Mouse (Mus musculus): ENCODE data around the gene Cdk18.
"Not testable (repeated sequence)": the region's sequence is repeated elsewhere in the genome, so short reads cannot be mapped to it uniquely, and the experiment has no call there.

Cdk18 gene

DNA sequence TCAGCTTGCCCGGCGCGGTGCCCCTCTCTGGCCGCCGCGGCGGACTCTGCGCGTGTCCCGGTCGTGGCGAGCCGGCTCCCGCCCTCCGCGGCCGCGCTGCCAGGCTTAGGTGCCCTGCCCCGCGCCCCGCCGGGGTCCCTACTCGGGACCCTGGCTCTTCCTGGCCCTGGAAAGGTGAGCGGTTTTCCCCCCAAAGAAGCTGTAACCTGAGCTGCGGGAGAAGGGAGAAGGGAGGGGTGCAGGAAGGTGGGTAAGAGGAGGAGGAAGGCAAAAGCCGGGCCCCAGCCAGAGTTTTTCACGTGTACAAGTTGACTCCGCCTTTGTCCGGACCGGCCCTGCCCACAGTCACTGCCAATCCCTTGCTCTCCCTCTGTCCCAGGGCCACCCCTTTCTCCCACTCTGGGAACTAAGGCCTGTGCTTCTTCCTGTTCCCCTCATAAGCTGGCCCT lies at the start of gene Cdk18:
TSS of gene Cdk18 (minus strand) at position 269 of the 449 bp plus-strand sequence.
- DNase-seq (ENCODE audit: low spot score) = peak; percentile 67

DNA sequence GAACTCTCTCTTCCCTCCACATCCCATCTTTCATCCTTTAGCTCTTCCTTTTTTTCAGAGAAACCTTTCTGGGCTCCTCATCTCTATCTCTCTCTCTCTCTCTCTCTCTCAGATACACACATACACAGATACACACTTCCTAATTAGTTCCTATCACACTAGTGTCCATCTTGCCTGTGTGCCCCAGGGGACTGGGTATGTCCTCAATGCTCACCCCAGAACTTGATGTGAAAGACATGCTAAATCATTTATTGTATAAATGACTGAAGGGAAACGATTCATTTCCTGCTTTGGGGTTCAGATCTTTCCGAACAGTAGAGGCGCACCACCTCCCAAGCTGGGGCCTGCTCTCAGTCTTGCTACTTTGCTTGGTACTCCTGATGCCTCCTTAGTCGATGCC lies 49.7 kb upstream of the Cdk18 start:
- no peak for DNase-seq (ENCODE audit: low spot score)

DNA sequence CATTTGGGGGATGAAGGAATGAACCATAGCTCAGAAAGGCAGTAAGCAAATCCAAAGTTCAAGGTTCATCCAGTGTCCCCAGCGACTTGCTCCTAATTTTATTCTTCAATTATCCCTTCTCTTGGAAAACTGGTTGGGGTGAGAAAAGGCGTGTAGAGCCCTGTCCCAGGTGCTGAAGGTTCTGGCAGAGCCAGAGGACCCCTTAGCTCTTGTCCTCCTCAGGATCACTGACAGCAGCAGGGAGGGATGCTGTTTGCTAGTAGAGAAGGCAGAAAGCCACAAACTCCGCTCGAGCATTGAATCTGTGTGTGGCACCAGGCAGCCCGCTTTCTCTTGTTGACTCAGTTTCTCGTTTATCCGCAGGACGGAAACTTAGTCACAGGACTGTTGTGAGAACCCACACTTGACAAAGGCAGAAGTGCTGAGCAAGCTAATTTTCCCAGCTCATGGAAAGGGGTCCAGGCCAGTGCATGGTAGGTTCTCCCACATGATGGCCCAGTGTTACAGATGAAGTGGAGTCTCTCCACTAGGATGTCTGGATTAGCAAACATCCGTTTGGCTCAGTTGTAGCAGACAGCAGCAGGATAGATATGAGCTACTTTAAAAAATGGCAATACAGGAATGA lies 49.1 kb upstream of the Cdk18 start:
- no peak for DNase-seq (ENCODE audit: low spot score)

DNA sequence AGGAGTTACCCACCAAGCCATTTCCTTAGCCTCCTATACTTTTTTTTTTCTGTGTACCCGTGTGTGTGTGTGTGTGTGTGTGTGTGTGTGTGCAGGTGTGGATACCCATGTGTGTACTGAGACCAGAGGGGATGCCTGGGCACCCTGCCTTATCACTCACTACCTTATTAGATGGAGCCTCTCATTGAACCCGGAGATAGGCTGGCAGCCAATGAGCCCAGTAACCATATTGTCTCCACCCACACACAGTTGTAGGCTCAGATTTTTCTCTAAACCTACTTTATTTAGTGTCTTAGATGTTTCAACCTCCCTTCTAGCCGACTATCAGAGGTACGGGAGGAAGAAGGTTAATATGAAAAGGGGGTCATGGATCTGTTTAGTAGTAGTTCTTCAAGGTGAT lies 46.8 kb upstream of the Cdk18 start:
- DNase-seq (ENCODE audit: low spot score) = no peak

DNA sequence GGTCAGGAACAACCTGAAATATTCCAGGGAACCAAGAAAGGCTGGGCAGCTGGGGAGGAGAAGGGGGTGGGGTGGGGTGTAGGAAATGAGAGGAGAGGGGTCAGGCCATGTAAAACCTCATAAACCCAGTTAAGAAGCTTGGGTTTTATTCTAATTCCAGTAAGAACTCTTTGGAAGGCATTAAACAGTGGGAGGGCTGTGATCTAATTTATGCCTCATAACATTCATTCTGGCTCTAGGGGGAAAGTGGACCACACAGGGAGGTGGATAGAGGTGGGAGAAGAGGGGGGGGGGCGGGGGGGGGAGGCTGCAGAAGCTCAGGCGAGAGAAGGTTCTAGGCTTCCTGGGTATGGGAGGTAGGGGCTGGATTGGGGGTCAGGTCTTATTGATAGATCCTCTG lies 32.1 kb upstream of the Cdk18 start:
- DNase-seq (ENCODE audit: low spot score) = no peak

DNA sequence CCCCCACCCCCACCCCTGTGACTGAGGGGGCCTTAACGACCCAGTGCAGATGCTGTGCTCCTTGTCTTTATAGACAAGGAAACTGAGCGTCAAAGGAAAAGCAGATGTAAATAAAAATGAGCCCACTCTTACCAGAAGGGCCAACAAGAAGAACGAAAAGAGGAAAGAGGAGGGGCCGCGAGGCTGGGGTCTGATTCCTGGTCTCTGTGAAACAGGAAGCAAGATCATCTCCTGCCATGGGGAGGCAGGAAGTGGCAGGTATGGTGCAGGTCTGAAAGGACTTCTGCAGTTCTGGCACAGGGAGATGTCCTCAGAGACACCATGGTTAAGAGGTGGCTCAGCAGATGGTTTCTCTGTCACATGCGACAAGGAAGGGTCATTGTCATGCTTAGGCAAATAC lies 31.2 kb upstream of the Cdk18 start:
- DNase-seq (ENCODE audit: low spot score) = no peak

DNA sequence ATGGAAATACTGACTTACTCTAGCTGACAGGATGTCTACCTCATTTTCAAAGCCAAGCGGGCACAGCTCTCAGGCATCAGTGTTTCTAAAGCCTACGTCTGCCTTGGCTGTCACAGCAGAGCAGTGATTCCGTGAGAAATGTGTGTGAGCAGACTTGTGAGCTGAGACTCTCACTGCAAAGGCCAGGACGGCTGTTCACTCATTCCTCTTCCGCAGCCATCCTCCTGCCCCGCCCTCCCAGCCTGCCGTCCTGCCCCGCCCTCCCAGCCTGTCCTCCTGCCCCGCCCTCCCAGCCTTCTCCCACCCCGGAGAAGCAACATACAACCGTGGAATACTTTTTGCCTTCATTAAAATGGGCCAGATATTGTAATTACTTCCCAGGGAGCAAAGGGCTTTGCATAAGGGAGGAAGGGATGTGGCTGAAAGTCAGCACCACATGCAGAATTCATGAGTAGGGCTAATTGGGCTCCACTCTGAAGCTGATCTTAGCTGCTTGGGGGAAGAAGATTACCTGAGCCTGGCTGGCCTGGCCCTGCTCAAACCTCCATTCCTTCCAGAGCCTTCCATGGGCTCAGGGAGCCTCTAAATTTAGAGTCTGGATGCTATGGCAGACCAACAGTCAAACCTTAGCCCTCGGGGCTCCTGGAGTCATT lies 28.8 kb upstream of the Cdk18 start:
- peak; percentile 70 for DNase-seq (ENCODE audit: low spot score)

DNA sequence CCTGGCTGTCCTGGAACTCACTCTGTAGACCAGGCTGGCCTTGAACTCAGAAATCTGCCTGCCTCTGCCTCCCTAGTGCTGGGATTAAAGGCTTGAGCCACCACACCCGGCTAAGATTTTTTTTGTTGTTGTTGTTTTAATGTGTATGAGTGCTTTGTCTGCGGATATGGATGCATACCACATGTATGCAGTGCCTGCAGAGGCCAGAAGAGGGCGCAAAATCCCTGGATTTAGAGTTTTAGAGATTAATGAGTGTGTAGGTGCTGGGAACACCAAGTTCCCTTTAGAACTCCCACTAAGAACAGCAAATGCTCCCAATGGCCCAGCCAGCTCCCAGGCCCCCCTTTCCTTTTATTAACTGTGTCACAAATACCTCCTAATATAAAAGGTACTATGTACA lies 26.4 kb upstream of the Cdk18 start:
- no peak for DNase-seq (ENCODE audit: low spot score)

DNA sequence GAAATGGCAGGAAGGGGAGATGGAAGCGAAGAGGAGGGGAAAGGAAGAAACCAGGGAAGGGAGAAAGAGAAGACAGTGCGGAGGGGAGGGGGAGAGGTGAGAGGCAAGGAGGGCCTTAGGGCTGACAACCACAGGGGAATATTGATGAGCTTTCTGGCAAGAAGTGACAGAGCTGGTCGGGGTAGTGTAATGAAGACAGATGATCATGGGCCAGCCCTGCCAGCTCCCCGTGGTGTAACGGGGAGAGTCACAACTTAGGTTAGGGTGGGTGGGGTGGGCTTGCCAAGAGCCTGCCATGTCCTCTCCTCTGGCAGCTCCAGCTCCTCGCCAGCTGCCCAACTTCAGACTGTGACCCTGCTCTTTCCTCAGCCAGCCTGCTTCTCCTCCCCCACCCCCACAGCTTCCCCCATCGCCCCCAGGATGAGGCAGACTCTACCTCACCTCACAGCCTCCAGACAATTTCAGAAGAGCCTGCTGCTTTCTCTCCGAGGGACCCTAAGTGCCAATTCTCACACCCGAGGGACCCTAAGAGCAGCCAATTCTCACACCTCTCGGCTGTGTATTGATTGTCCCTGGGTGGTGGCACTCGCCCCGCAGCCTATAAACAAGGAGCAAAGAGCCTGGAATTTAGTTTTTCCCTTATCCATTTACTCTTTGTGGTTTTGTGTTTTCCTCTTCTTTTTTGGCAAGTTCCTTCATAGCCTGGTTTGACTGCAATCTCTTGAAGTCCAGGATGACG lies 25.5 kb upstream of the Cdk18 start:
- no peak for DNase-seq (ENCODE audit: low spot score)

DNA sequence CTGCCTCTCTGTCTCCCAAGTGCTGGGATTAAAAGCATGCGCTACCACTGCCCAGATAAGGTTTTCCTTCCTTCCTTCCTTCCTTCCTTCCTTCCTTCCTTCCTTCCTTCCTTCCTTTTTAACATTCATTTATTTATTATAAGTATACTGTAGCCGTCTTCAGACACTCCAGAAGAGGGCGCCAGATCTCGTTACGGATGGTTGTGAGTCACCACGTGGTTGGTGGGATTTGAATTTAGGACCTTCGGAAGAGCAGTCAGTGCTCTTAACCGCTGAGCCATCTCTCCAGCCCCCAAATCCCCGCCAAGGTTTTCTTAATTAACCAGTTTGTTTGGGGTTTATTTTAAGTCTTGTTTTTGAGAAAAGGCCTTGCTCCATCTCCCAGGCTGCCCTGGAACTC lies 23.1 kb upstream of the Cdk18 start:
- not testable (repeated sequence) for DNase-seq (ENCODE audit: low spot score)

DNA sequence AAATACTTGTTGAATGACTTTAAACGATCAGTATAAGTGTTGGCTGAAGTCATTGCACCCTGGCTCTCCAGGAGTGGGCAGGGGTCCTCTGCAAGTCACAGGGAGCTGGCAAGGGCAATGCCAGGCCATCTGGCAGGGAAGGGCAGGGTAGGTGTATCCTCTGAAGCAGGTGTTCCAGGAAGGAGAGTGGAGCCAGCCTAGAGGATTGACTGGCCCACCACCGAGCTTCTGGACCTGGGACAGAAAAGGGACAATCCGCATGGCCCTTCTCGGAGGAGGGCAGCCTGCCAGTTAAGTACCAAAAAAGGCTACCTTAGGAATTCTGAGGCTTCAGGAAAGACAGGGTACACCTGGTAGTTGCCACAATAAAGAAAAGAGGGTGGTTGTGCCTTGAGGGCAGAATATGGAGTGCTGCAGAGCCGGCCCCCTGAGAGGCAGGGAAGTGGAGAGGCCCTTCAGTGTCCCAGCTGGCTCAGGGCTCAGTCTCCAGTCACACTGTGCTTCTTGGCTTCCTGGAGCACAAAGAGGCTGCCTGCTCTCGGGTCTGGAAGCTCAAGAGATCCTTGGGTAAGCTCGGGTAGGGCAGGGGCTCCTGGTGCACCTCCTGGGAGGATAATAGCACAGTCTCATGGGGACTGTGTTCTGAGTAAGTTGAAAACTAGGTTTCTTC lies 21.9 kb upstream of the Cdk18 start:
- DNase-seq (ENCODE audit: low spot score) = no peak

DNA sequence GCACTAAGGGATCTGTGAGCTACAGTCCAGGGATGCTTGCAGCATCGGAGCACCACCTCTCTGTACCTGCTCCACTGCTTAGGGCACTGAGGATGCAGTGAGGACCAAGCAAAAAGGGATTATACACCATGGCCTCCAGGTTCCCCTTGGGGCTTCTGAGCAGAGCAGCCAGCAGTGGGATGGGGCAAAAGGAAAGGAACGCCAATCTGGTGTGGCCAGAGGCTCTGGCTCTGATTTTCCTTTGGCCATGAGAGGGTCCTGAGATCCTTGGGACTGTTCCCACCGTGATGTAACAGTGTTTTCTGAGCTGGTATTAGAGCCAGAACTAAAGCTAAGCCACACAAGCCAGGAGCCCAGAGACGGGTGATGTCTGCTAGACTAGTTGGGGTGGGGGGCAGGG lies 20.2 kb upstream of the Cdk18 start:
- DNase-seq (ENCODE audit: low spot score) = no peak

DNA sequence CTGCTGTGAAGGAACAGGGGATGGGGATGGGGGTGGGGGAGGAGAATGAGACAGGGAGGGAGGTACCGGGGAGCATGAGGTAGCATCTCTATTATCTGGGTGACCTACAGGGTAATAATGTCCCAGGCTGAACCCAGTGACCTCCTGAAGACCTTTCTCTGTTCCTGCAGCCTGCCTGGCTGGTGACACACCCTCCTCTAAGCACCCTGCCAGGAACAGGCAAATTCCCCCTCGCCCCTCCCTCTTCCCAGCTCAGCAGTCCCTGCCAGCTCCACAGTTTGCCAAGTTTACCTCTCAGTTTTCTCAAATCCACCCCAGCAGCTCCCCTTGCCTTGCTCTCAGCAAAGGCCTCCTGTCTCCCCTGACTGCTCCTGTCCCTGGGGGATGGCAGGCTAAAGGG lies 19.3 kb upstream of the Cdk18 start:
- DNase-seq (ENCODE audit: low spot score) = no peak

DNA sequence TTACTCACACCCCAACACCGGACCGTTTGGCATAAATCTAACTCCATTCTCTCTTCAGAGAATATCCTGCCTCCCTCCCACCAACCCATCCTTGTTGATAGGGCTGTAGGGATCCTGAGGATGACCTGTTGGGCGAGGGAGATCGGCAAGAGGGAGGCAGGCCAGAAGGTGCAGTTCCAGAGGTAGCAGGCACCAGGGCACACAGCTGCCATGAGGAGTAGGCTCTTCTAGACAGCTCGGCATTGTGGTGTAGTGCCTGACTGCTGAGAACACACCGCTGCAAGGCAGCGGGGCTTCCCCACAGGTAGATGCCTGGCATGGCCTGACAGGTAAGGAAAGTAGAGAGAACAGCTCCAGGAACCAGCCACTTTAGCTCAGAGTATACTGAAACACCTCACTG lies 18.3 kb upstream of the Cdk18 start:
- no peak for DNase-seq (ENCODE audit: low spot score)

DNA sequence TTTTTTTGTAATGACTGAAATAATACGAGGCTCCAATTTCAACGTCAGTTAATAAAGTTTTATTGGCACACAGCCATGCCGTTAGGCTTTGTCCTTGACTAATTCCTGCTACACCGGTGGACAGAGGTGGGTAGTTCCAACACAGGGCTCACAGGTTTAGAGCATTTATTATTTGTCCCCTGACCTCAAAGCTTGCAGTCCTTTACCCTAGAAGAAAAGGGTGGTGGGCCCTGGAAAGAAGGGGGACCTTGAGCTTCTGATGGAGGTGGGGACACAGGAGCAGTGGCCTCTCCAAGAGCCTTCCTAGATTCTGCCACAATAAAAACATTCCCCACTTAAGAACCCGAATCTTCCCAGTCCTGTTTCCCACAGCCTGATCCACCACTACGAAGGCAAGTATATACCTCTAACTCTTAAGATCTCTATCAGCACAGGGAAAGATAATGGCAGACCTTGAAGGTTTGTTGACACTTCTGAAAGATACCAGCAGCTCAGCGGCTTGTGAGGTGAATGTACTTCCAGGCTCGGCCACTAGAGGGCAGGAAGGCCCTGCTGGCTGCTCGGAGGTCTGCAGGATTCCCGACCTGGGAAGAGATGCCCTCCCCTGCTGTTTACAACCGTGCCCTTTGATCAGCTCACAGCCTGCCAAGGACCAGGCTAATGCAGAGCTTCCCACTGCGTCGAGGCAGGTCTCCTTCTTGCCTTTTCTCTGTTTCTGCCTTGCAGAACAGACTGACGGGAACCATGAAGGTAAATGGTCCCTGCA lies 17.7 kb upstream of the Cdk18 start:
- peak; percentile 96 for DNase-seq (ENCODE audit: low spot score)

DNA sequence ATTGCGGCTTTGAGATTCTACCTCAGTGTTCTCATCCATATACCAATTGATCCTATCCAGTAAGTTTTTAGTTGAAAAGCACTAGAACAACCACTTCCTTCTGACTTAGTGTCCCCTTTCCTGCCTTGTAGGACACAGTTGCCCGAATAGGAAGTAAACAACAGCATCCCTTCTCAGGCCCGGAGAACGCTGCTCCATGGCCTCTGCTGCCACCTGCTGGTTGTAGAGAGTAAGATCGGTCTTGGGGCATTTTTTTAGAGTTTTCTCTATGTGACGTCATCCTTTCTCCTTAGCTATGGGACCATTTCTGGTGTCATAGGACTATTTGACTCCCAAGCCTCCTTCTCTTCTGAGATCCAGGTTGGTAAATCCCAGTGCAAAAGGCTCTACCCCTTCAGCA lies 16.3 kb upstream of the Cdk18 start:
- peak; percentile 89 for DNase-seq (ENCODE audit: low spot score)

DNA sequence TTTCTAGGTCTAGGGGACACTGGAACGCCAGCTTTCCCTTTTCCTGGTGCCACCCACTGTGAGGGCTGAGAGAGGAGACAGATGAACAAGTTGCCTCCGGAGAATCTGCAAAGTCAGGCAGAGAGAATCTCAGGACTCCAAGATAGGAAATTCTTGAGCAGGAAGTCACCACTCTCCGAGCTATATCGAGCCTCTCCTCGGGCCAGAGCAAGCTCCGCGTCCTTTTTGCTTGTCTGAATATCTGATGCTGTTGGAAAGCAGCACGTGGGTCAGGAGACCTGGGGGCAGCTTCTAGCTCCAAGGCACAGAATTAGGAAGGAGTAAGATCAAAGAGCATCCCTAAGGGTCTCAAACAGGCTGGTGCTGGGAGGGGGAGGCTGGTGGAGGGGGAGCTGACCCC lies 14.2 kb upstream of the Cdk18 start:
- DNase-seq (ENCODE audit: low spot score) = no peak

DNA sequence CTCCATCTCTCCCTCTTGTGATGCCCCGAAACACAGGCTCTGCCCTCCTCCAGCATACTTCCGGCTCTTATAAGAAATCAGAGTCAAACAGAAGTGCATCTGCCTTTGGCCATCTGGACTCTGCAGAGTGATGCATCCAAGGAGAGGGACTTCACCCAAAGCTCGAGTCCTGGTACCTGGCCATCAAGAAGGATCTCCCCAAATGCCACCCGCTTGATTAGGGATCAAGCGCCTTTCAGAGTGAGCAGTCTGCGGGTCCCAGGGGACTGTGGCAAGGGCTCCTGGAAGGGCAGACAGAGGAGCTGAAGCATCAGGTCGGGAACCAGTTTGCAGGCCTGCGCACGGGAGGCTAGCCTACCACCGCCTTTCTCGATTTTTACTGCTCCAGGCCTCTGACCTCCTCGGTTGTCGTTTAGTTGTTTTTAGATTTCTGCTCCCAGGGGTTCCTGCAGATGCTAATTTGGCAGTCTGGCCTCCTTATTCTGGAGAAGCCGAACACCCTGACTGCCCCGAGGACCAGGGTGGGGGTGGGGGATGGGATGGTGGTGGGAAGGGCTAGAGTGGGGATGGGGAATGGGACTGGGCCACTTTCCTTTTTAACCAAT lies 13.7 kb upstream of the Cdk18 start:
- no peak for DNase-seq (ENCODE audit: low spot score)

DNA sequence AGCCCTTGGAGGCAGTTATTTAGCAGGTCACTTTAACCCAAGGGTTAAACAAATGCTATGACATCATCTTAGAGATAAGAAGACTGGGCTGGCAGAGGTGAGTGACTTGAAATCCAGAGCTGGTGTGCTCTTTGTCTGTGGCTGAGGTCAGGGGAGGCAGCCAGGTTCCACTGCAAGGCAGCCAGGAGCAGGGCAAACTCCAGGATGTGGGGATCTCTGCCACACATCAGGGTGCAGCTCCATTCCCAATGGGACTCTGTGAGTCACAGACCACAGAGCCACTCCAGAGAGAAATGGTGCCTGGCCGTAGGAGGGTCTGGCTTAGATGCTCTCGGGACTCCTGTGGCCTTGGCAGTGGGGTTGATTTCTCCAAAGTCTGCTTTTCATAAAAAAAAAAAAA lies 12.4 kb upstream of the Cdk18 start:
- DNase-seq (ENCODE audit: low spot score) = no peak

DNA sequence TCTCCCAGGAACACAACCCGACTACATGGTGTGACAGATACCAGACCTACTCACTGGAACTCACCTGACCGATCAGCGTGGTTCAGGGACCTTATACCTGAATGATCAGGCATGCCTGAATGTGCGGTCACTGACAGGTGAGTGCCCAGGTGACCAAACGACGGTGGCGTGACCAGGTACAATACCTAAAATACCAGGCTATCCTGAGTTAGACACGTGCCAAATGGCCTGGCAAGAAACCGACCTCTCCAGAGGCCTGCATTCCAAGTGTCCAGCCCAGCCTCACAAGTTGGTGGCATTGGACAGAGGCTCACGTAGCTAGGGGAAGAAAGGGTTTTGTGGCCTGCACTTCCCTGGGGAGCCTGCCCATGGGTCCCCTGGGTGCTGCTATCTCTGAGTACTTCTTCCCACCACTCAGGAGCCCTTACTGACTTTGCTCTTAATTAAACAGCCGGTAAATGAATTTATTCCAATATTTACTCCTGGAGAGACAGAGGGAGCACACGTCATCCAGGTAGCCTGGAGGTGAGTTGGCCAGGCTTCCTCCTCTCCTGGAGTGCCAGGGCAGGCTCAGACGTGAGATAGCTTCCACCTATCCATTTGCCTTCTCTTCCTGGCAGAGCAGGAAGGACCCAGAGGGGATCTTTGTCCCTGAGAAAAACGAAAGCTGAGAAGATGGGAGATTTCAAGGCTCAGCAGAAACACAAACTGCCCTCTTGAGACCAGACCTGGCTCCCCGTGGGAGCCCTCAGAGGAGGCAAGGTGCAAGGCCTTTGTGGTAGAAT lies 11.5 kb upstream of the Cdk18 start:
- no peak for DNase-seq (ENCODE audit: low spot score)

DNA sequence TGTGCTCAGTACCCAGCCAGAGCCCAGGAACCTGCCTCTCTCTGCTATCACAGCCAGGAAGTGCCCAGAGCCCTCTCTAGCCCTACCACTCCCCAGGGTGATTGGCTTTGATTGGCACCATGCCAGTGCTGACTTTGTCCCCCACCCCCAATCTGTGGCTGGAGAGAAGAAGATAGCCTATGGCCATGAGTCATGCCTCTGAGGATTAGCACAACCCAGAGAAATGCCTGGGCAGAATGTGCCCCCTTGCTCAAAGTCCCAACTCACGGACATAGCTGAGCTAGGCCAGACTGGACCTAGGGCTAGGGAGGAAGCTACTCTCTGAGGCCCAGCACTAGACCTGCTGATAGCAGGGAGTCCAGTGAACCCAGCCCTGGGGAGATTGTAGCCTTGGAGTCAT lies 10.7 kb upstream of the Cdk18 start:
- no peak for DNase-seq (ENCODE audit: low spot score)

Data from testis, postnatal 10 days (tissue).